Comparison of ENCODE assay signal across 8 mouse cellular contexts in genomic region chr3:92081285-92081931, GRCm38 (mm10). TPM values are rescaled to one million over a fixed set of nuclear protein-coding genes. Genes with fewer than 3 reads are reported as not detected.
DNase-seq lines count a peak whose midpoint lies in the region; ATAC-seq lines count a peak whose summit lies in the region.

No protein-coding gene starts in this region.

- no peaks in the 10 kb centered on the region for H3K9me3 ChIP-seq in hindbrain, embryonic 14.5 days (ENCODE audit: control insufficient read depth, low read length)

- peak overlapping the region; percentile 98 for H3K27ac ChIP-seq in hindbrain, embryonic 14.5 days

- peak overlapping the region; percentile 80 for H3K4me3 ChIP-seq in hindbrain, embryonic 14.5 days (replicated peaks; ENCODE audit: low read length)

- no peaks in the 10 kb centered on the region for H3K36me3 ChIP-seq in hindbrain, embryonic 14.5 days (replicated peaks; ENCODE audit: control insufficient read depth, insufficient read depth)

- ATAC-seq in hindbrain, embryonic 14.5 days (ENCODE audit: low FRiP score) = peak; percentile 74
- peak; percentile 16; the same call in 1 of the 2 replicates for ATAC-seq in megakaryocyte, adult 5-6 weeks (ENCODE audit: poor library complexity, severe bottlenecking)
- ATAC-seq in erythroid progenitor cell, adult 5-6 weeks (replicated peaks; ENCODE audit: low FRiP score, poor library complexity, severe bottlenecking) = no peak

- peaks cover 8% of the 10 kb centered on the region for H3K27me3 ChIP-seq in hindbrain, embryonic 14.5 days (ENCODE audit: control insufficient read depth, insufficient read depth, low read length)

- peak; percentile 54 for DNase-seq in R1 (ENCODE audit: low read depth, low spot score)
- DNase-seq in cerebellum, adult 9-11 months = peak; percentile 2
- peak; percentile 13 to 32 for DNase-seq in frontal cortex, postnatal 10 days (ENCODE audit: low spot score in 2 of 2)
- DNase-seq in hindbrain, embryonic 14.5 days (ENCODE audit: low spot score) = peak; percentile 53
- peak; percentile 12 to 27 for DNase-seq in left cerebral cortex, adult 8-10 months (ENCODE audit: low spot score in 2 of 2)
- DNase-seq in right cerebral cortex, adult 18-20 months = peak; percentile 29

- H3K4me2 ChIP-seq in hindbrain, embryonic 14.5 days (replicated peaks) = peak overlapping the region; percentile 75

- under 1% methylated on average over 59 of the region's 76 CpGs for WGBS in hindbrain, embryonic 14.5 days

- H3K4me1 ChIP-seq in hindbrain, embryonic 14.5 days (replicated peaks; ENCODE audit: control insufficient read depth, insufficient read depth, low read length) = peaks cover 6% of the 10 kb centered on the region; the same call in 1 of the 2 replicates

- H3K9ac ChIP-seq in hindbrain, embryonic 14.5 days = peak overlapping the region; percentile 88

RNA-seq across cellular contexts. Expression of gene Lor, which starts 1.5 kb away (rescaled TPM):
- 6.0 and 7.3 TPM in 2 replicates for polyA plus RNA-seq in hindbrain, embryonic 14.5 days (2014; fragmentation: Nextera tagmentation; extraction: Ambion mirVana)
- 1 to 10 TPM; 1.9 to 3.2 (median 2.4) TPM for total RNA-seq in left cerebral cortex, adult 8-10 months (2022)
- not detected in 2 replicates for total RNA-seq in megakaryocyte, adult 5-6 weeks (2015)
- not detected in 2 replicates for total RNA-seq in megakaryocyte, adult 5-6 weeks (2017)
- not detected in 2 replicates for total RNA-seq in erythroid progenitor cell, adult 5-6 weeks (2015; ENCODE audit: low replicate concordance)
- not detected in 2 replicates for total RNA-seq in erythroid progenitor cell, adult 5-6 weeks (2017; ENCODE audit: low replicate concordance)

RNA-seq across cellular contexts. Expression of gene Prr9, which starts 42.3 kb away (rescaled TPM):
- not detected in 2 replicates for polyA plus RNA-seq in hindbrain, embryonic 14.5 days (2014; fragmentation: Nextera tagmentation; extraction: Ambion mirVana)
- total RNA-seq in left cerebral cortex, adult 8-10 months (2022) = not detected
- not detected in 2 replicates for total RNA-seq in megakaryocyte, adult 5-6 weeks (2015)
- not detected in 2 replicates for total RNA-seq in megakaryocyte, adult 5-6 weeks (2017)
- not detected in 2 replicates for total RNA-seq in erythroid progenitor cell, adult 5-6 weeks (2015; ENCODE audit: low replicate concordance)
- total RNA-seq in erythroid progenitor cell, adult 5-6 weeks (2017; ENCODE audit: low replicate concordance) = 0.64 TPM in 1 of 2 replicates, not detected in the other

Comparison
In these comparisons a context has a peak if more than half of its experiments do, and no peak if none do; other contexts are left out.
1. DNase-seq: peak in every context shown above with its lines; median percentile 54 in R1; 53 in hindbrain, embryonic 14.5 days; 29 in right cerebral cortex, adult 18-20 months; 22 in frontal cortex, postnatal 10 days; 20 in left cerebral cortex, adult 8-10 months; 2 in cerebellum, adult 9-11 months.